Mouse (Mus musculus): Measurements from ENCODE around the gene Phlda1. TPM values are rescaled to one million over a fixed set of nuclear protein-coding genes. Genes with fewer than 3 reads are reported as not detected.
"Not testable (repeated sequence)": the region's sequence is repeated elsewhere in the genome, so short reads cannot be mapped to it uniquely, and the experiment has no call there.

The Phlda1 gene
- 10 to 100 TPM; 44.5 to 46.8 TPM for total RNA-seq (2021)
- long read RNA-seq, experiment 1, transcript Phlda1-201 (2 exons, 1,949 nt), result major isoform, 82 of 87 reads
- long read RNA-seq, experiment 1, partial matches to known transcripts, result 0 of 87 reads
- long read RNA-seq, experiment 1, other reads (novel, unspliced or antisense), result 5 of 87 reads
- long read RNA-seq, experiment 2, transcript Phlda1-201 (2 exons, 1,949 nt), result major isoform, 60 of 71 reads
- long read RNA-seq, experiment 2, partial matches to known transcripts, result 0 of 71 reads
- long read RNA-seq, experiment 2, other reads (novel, unspliced or antisense), result 11 of 71 reads

- DNase-seq (ENCODE audit: low spot score in 2 of 2), result peak; percentile 90 to 94
Observed at GRCm38 (mm10) chr10:111506101-111506925, at the start of gene Phlda1. Gene Phlda1, plus strand, starts transcription at chr10:111506286.

GRCm38 (mm10) chr10:111458088-111458487 is 48.0 kb upstream of the Phlda1 start:
- DNase-seq (ENCODE audit: low spot score in 2 of 2), result no peak

GRCm38 (mm10) chr10:111459040-111459439 is 47.0 kb upstream of the Phlda1 start:
- DNase-seq (ENCODE audit: low spot score in 2 of 2), result no peak

GRCm38 (mm10) chr10:111459874-111460273 is 46.2 kb upstream of the Phlda1 start:
- no peak for DNase-seq (ENCODE audit: low spot score in 2 of 2)

GRCm38 (mm10) chr10:111460381-111460780 is 45.7 kb upstream of the Phlda1 start:
- DNase-seq (ENCODE audit: low spot score in 2 of 2), result no peak

- no peak for DNase-seq (ENCODE audit: low spot score in 2 of 2)
Observed at GRCm38 (mm10) chr10:111464833-111465232, 41.3 kb upstream of the Phlda1 start.

GRCm38 (mm10) chr10:111465409-111465808 is 40.7 kb upstream of the Phlda1 start:
- no peak for DNase-seq (ENCODE audit: low spot score in 2 of 2)

- DNase-seq (ENCODE audit: low spot score in 2 of 2), result no peak
Observed at GRCm38 (mm10) chr10:111471166-111471565, 34.9 kb upstream of the Phlda1 start.

- DNase-seq (ENCODE audit: low spot score in 2 of 2), result peak; percentile 92 to 93
Observed at GRCm38 (mm10) chr10:111472686-111473510, 33.2 kb upstream of the Phlda1 start, which contains the start of gene Nap1l1. Gene Nap1l1, plus strand, starts transcription at chr10:111473223.

- DNase-seq (ENCODE audit: low spot score in 2 of 2), result peak; percentile 19
Observed at GRCm38 (mm10) chr10:111473511-111474371, 32.3 kb upstream of the Phlda1 start.

- no peak for DNase-seq (ENCODE audit: low spot score in 2 of 2)
Observed at GRCm38 (mm10) chr10:111476301-111476700, 29.8 kb upstream of the Phlda1 start.

- no peak for DNase-seq (ENCODE audit: low spot score in 2 of 2)
Observed at GRCm38 (mm10) chr10:111476989-111477510, 29.0 kb upstream of the Phlda1 start.

GRCm38 (mm10) chr10:111479599-111479998 is 26.5 kb upstream of the Phlda1 start:
- no peak for DNase-seq (ENCODE audit: low spot score in 2 of 2)

GRCm38 (mm10) chr10:111482654-111483053 is 23.4 kb upstream of the Phlda1 start:
- DNase-seq (ENCODE audit: low spot score in 2 of 2), result no peak

- no peak for DNase-seq (ENCODE audit: low spot score in 2 of 2)
Observed at GRCm38 (mm10) chr10:111484079-111484478, 22.0 kb upstream of the Phlda1 start.

- DNase-seq (ENCODE audit: low spot score in 2 of 2), result no peak
Observed at GRCm38 (mm10) chr10:111488793-111489192, 17.3 kb upstream of the Phlda1 start.

- DNase-seq (ENCODE audit: low spot score in 2 of 2), result not testable (repeated sequence)
Observed at GRCm38 (mm10) chr10:111490079-111490478, 16.0 kb upstream of the Phlda1 start.

- DNase-seq (ENCODE audit: low spot score in 2 of 2), result no peak
Observed at GRCm38 (mm10) chr10:111495888-111496287, 10.2 kb upstream of the Phlda1 start.

- DNase-seq (ENCODE audit: low spot score in 2 of 2), result no peak
Observed at GRCm38 (mm10) chr10:111499892-111500291, 6.2 kb upstream of the Phlda1 start.

- DNase-seq (ENCODE audit: low spot score in 2 of 2), result peak in 1 of 2 experiments; percentile 57
Observed at GRCm38 (mm10) chr10:111503071-111503470, 3.0 kb upstream of the Phlda1 start.
